Mouse (Mus musculus): ENCODE measurements around the gene Camta1. TPM values are rescaled to one million over a fixed set of nuclear protein-coding genes. Genes with fewer than 3 reads are reported as not detected.
A peak's percentile ranks its signal among the peaks of the same experiment; 100 is the strongest.

Camta1 gene
- total RNA-seq, 1 experiment from 2014 or later: 40.1 TPM

DNA sequence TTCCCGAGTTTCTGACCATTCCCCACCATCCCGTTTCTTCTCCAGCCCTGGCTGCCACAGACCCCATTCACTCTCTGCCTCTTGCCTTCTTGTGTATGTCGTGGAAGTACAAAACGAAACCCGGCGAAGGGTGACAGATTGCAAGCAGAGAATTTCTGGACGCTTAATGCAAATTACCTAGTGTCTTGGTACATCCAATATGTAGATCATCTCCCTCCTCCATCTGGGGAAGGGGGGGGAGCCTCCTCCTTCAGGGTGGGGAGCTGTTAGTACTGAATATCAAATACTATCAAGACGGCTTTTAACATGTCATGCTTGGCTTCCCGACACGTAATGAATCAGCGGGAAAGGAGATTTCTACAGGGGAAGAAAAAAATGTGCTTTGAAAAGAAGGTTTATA lies 710.8 kb downstream of the Camta1 start:
- DNase-seq: no peak

GRCm38 (mm10) chr4:151150115-151150514 lies 711.6 kb downstream of the Camta1 start:
- DNase-seq: no peak

DNA sequence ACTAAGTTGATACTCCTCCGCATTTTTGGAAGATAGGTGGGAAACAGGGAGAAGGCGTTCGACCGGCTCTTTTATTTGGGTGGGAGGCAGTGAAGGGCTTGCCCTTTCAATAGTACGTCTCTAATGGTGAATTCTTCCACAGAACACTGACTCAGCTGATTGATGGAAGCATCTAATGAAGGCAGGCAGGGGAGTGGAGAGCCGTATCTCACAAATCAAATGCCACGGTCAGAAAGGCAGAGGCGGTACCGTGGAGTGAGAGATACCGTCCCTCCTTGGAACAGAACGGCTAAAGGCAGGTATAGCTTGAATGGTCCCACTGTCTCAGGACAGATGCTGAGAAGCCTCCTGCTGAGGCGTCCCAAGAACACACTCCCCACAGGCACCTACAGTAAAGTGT lies 714.1 kb downstream of the Camta1 start:
- peak; percentile 32 for DNase-seq

DNA sequence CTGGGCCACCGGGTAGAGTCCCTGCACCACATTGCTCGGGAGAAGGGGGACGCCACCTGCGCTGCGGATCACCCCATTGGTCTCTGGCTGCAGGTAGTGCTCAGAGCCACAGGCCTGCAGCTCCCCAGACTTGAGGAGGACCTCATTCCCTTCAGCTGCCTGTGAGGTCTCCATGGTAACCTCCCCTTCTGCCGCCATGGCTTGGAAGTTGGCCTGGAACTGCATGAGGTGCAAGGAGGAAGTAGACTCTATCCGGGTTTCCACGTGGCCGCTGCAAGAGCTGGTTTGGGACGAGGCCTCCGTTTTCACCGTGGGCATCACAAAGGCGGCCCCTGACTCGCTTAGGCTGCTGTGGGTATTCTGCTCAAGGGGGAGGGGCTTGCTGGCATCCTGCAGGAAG lies 717.6 kb downstream of the Camta1 start:
- no peak for DNase-seq

GRCm38 (mm10) chr4:151141196-151141880 lies 720.3 kb downstream of the Camta1 start:
- peak; percentile 96 for DNase-seq

GRCm38 (mm10) chr4:151140368-151140982 lies 721.2 kb downstream of the Camta1 start:
- peak; percentile 64 for DNase-seq

DNA sequence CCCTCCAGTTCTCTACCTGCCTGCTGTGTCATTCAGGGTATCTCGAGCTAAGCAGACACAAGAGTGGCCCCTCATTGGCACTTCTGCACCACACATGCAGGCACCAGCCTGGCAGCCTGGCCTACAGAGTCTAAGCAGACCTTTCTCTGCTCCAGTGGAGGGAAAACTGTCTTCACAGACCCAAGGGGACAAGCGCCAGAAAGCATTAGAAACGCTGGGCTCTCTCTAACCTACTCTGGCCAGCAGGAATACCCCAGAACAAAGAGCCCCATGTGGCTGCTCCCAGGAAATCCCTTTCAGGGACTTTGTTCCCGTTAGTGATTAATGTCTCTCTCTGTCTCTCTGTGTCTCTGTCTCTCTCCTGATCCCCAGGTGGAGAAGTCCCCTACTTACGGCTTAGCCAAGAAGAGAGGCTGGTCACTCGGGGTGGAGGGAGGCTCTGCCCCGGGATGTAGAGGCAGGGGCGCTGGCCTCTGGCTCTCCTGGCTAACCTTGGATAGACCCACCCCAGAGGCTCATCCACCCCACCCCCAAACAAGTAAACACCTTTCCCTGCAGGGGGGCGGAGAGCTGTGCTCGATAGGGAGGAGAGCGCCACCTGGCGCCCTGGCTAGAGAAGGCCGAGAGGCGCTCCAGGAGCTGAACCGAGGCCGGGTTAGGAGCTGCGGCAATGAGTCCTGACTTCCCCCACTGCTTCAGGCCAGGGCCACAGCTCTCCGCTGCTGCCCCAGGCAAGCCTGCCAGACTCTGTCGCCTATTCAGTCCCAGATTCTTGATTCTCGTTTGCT lies 722.4 kb downstream of the Camta1 start:
- peak; percentile 88 for DNase-seq

DNA sequence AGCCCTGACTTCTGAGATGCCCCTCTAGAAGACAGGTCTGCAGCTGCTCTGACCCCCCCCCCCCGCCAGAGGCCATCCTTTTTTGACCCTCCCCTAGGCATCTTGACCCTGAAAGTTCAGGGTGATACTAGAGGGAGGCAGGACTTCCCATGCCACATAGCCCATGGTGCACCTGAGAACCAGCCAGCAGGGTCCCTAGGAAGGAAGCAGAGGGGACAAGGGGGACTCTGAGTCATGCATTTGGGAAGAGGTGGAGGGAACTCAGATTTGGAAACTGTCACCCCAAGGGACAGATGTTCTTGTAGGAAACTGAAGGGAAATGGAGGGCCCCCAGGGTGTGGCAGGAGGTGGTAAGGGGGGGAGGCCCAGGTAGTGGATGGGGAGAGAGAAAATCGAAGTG lies 723.1 kb downstream of the Camta1 start:
- DNase-seq: no peak

- peak; percentile 30 for DNase-seq
Observed at GRCm38 (mm10) chr4:151138135-151138534, 723.5 kb downstream of the Camta1 start.

GRCm38 (mm10) chr4:151137701-151138100 lies 724.0 kb downstream of the Camta1 start:
- DNase-seq: no peak

- no peak for DNase-seq
Observed at GRCm38 (mm10) chr4:151135491-151135890, 726.2 kb downstream of the Camta1 start.

GRCm38 (mm10) chr4:151133760-151134159 lies 727.9 kb downstream of the Camta1 start:
- peak; percentile 35 for DNase-seq

DNA sequence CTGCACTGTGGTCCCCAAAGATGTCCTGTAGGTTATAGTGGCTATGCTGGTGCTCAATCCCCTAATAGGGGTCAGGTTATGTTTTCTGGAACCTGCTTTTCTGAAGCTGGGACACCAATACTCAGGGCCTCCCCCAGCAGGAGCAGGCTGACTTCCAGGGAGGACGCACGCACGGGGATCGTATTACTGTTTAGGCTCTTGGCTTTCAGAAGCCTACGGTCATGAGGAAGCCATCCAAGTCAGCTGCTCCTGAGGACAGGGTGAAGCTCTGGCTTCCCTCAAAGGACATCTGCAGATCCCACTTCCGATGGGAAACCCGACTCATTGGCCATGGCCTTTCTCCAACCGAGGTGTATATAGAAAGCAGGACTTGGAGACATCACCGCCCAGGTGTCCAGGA lies 729.2 kb downstream of the Camta1 start:
- no peak for DNase-seq

GRCm38 (mm10) chr4:151130756-151131490 lies 730.8 kb downstream of the Camta1 start:
- DNase-seq: no peak

GRCm38 (mm10) chr4:151129725-151130557 lies 731.7 kb downstream of the Camta1 start:
- DNase-seq: no peak

DNA sequence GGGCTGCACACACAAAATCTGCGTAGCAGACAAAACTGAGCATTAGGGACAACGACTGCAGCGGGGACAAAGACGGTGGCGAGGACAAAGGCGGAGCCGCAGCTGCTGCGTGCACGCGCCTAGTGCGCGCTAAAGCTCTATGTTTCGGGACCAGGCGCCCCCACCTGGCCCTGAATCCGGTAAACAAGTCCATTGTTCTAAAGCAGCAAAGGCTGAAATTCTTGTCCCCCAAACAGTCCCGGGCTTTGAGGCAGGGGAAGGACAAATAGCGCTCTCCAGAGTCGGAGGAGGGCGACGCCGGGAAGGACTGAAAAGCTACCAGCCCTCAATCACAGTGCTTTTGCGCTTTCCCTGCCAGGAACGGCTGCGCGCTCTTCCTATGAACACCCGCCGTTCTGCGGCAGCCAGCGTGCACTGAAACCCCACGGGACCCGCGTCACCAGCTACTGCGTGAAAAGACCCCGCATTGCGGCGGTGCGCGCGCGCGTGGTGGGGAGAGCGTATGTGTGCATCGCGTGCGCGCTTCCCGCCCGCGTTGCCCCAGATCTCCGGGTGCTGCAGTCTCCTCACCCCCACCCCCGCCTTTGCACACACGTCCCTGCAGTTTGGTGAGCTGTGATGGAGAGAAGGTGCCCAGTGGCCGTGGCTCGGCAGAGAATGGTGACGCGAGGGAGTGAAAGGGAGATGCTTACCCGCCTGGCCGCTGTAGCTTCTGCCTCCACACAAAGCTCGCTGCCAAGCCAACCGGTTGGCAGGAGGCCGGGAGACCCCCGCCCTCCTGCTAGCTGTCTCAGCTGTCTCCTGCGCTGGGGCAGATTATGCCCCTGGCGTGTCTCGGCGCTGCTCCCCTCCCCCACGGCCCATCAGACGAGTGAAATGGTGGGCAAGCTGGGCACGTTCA lies 732.8 kb downstream of the Camta1 start:
- DNase-seq: peak; percentile 58

DNA sequence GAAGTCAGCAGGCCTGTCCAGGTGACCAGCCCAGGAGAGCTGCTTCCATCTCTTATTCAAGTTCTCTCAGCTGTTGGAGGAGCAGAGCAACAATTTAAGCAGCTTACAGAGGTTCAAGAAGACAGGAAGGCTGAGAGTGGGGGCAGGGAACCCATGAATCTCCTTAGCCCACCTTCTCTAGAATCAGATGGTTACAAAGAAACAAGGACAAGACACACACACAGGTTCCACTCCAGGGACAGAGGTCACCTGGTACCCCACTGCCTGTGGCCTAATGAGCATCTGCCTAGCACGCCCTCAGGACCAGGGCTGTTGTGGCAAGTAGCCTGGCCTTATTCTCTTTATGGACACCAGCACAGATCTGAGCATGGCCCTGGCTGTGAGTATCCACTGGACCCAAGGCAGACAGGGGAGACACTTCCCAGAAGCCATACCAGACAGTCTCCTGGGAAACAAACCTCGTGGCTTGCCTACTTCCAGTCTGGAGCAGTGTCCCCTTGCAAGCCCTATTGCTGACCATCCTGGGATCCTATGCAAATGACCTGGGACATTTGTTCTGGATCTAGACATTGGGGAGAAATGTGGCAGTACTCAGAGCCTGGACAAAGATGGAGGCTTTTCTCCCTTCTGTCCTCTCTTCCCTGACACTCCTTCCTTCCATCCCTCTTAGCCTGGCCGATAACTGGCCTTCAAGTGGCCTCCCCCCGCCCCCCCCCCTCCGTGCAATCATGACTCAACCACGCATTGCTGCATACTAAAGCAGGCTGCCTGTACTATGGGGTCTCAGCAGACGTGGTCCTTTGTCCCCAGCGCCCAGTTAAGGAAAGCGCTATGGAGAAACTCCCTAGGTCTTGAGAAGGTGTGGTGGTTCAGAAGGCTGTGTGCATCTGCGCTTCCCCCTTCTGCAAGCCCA lies 733.8 kb downstream of the Camta1 start:
- DNase-seq: no peak

GRCm38 (mm10) chr4:151118883-151119282 lies 742.8 kb downstream of the Camta1 start:
- DNase-seq: no peak

GRCm38 (mm10) chr4:151114574-151114973 lies 747.1 kb downstream of the Camta1 start:
- DNase-seq: no peak

All from adrenal gland, postnatal 14 days (tissue).